Mouse (Mus musculus) brain, embryonic 14.5 days (tissue): ENCODE measurements around the gene Rap1gap2.

Experiments used
- CTCF ChIP-seq: fragments of 200-500 bp; IDR thresholded peaks from 2 replicates; pipeline ENCODE4 v1.5.1; 2012; ENCODE audit warnings: inconsistent platforms, mild to moderate bottlenecking, moderate library complexity, borderline replicate concordance; ENCODE audit not compliant: insufficient read depth, insufficient read length; ENCODE audit errors: extremely low read depth
- POLR2A ChIP-seq: fragments of 200-500 bp; IDR thresholded peaks from 2 replicates; pipeline ENCODE4 v1.6.1; 2012; ENCODE audit warnings: mild to moderate bottlenecking, inconsistent platforms, borderline replicate concordance; ENCODE audit not compliant: poor library complexity, insufficient read depth, insufficient read length, severe bottlenecking; ENCODE audit errors: extremely low read depth

GRCm38 (mm10) chr11:74435366-74435765 lies 175.3 kb downstream of the Rap1gap2 start:
- TF ChIP-seq CTCF (no peak), POLR2A (no peak)
